Mouse (Mus musculus) left cerebral cortex, postnatal 10 days (tissue): ENCODE data around the gene Gm42517. TPM values are rescaled to one million over a fixed set of nuclear protein-coding genes. Genes with fewer than 3 reads are reported as not detected.

Experiments
- DNase-seq, 2 experiments: peaks; one replicate each; pipeline ENCODE4 v3.0.0; 2021 to 2022; ENCODE audit warnings: low spot score in 2 of 2, mixed read lengths in 1 of 2; ENCODE audit errors: extremely low spot score in 1 of 2
- intact Hi-C: fragments of 180-260 bp; cut with DNase I; formaldehyde crosslinking; loops from one replicate; pipeline ENCODE4 v1.15.1; 2025
- total RNA-seq, 2 experiments: library from RNA; stranded (reverse); gene quantifications; 2 replicates each; pipeline ENCODE4 v1.2.3; 2021

Gm42517 gene
- total RNA-seq, 2 experiments from 2014 or later = 64.6 to 67.5 TPM

DNA sequence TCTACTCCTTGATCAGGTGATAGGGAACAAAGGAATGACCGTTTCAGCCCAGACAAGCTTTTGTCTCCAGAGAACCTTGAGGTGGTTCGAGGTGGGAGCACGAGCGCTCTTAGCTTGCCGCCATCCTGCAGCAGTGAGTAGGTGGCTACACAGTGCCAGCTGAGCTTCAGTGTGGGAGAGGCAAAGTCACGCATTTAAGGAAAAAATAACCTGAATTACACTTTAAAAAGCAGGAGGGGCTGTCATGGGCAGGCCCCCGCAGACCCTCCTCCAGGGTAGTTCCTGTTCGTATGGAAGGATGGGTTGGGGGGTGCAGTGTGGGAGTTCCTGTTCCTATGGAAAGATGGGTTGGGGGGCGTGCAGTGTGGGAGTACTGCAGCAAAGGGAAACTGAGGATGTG is 8.2 kb downstream of the Gm42517 start:
- DNase-seq = no peak
- intact Hi-C loops = no loop called here

DNA sequence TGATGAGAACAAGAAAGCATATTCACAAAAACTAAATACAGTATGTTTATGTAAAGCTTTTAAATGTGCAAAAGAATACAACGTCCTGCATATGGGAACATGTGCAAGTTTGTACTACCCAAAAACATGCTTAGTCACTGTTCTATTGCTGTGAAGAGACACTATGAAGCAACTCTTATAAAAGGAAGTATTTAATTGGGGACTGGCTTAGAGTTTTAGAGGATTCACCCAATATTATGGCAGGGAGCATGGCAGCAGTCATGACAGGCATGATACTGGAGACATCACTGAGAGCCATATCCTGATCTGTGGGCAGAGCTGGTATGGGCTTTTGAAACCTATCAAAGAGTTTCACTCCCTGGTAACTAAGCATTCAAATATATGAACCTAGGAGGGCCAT is 9.9 kb downstream of the Gm42517 start:
- intact Hi-C loops = no loop called here
- no peak for DNase-seq

DNA sequence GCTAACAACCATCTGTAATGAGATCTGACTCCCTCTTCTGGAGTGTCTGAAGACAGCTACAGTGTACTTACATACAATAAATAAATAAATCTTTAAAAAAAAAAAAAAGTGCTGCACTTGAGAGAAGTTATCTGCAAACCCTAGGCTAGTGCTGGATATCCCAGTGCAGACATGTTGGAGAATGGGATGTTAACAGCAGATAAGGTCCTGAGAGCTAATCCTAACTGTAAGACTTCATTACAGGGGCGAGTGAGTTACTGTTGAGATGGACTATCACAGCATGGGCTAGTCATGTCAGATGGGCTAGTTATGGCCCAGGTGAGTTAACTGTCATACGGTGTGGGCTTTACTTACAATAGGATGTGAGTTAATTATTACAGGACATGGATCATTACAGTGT is 13.7 kb downstream of the Gm42517 start:
- no peak for DNase-seq

DNA sequence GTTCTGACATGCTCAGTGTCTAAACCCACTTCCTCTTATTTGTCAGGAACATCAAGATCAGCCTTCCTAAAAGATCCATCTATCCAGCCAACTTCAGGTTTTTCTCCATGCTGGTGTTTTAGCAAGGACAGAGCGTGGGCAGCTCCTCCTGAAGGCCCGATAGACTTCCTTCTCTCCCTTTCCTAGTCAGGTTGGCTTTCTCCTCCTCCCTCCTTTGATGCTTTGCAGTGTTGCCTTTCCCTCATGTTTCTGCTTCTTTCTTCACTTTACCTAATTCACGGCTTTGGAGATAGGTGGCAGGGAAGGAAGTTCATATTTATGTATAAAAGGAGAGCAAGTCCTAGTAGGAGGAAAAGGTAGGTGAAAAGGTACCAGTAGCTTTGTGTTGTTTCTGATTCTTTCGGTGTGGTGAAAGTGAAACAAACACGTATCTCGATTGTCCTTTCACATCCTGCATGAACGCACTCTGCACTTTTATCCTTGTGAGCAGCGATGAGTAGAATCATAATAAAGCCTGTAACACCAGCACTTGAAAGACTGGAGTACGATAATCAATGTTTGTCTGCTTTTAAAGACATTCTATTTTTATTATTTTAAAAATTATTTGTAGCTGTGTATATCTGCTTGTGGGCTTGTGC is 18.1 kb downstream of the Gm42517 start:
- intact Hi-C loops = no loop called here
- DNase-seq = no peak

More for the DNA sequence above, 13.7 kb downstream of the Gm42517 start:
- intact Hi-C loops = no loop called here

DNA sequence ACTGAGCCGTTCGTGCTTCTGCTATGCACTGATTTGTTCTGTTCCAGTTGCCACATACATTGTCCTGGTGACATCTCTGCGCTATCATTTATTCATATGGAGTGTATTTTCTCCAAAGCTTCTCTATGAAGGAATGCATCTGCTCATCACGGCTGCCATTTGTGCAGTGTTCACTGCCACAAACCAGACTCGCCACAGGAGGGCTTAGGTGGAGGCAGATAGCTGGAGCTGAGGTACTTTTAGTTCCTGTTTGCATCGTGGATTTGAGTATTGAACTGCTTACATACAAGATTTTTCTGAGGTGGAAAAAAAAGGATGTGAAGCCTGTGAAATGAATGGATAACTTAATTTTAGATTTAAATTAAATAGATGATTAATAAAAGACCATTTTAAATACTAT is 19.9 kb downstream of the Gm42517 start:
- no peak for DNase-seq
- intact Hi-C loops = no loop called here

DNA sequence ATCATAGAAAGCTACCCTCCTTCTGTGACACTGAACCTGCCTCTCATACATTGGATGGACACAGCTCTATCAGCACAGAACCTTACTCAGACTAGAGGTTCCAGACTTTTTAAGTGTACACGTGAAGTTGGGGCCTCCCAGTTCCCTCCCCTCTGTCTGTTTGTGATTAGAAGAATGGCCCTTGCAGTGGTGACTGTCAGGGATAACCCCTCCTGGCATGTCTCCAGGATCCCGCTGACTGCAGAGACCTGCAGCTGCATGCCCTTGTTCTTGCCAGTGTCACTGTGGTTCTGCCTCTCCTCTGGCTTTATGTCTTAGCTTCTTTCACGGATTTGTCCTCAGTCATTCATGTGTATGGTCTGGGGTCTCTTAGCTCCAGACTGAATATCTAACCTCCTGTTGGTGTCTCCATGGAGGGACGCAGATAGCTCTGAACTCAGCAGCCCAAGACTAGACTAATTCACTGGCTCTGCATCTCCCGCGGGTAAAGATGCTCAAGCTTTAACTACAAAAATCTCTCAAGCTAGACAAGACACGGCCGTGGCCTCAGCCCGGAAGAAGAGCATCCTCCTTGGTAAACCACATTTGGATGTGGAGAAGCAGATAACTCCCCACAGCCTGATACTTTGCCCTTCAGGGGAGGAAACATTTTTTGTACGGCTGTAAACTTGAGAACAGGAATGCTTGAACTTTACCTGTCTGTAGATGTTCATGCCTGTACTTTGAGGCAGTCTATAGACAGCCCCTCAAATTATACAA is 22.2 kb downstream of the Gm42517 start:
- intact Hi-C loops = no loop called here
- DNase-seq = no peak

DNA sequence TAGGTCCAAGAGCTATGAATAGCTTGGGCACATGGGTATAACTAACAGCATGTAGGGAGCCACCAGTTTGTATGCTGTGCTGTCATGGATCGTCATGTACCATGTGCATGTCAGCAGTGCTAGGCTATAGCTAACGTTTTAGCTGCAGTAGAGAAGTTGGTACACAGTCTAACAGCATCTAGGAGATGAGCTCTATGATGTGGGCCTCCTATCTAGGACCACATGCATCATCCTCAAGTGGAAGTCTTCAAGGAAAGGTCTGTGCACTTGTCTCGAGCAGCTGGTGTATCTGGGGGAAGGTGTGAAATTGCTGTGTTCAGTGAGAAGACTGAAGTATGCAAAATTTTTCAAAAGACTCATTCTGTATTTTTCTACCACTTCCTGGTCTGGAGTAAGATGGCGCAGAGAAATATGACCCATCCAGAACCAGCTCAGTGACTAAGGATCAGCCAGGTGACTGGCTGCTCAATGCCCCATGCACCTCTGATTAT is 24.0 kb downstream of the Gm42517 start:
- intact Hi-C loops = no loop called here
- no peak for DNase-seq

DNA sequence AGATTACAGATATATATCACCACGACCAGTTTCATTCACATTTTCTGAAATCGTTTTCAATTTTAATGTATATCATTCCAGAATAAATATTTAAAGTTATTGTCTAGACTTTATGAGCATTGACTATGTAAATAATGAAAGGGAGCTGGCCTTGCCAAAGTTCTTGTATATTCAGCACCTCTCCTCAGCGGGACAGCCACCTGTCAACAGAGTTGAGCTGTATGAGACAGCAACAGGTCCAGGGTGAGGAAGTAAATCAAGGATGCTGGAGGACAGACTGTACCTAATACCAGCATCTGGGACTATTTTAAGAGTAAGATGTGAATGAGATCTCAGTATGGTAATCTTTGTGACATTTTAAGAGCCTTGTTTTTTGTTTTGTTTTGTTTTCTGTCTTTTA is 29.7 kb downstream of the Gm42517 start:
- intact Hi-C loops = loop anchor here (10.0 kb wide), 1 partner anchor 257 kb away; no protein-coding TSS in a partner anchor

DNA sequence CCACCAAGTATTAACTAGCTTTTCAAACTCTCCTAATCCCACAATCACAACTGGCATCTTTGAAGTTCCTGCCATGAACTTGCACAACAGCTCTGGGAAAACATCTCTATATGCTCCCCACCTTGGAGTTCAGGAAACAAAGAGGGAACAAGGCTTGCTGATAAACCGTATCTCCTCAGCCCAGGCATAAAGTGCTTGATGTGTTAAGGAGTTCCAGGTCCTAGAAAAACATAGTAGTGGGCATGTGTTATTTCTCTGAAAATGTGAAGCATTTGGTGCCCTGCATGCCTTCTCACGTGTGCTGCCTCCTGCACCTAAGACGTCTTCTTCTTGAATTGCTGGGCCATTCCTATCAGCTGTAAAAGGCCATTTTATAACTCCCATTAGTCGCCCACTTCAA is 30.3 kb downstream of the Gm42517 start:
- intact Hi-C loops = loop anchor here (10.0 kb wide), 1 partner anchor 257 kb away; no protein-coding TSS in a partner anchor
- DNase-seq = no peak

More for the DNA sequence above, 29.7 kb downstream of the Gm42517 start:
- DNase-seq = no peak

DNA sequence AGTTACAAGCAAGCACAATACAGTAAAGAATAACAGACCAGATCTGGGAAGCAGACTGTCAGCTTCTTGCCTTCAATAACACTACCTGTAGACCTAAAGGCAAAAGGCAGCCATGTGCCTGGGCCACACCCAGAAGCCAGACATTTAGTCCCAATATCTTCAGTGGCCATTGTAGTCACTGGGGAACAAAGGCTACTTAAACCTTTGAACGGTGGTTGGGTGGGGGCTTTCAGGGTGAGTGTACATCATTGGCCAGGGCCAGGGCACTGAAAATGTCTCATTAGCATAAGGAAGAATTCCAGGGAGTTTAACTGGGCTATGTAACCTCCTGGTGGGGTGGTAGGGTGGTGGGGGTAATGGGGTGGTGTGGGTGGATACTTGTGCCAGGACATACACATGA is 36.7 kb downstream of the Gm42517 start:
- intact Hi-C loops = loop anchor here (10.0 kb wide), 1 partner anchor 264 kb away; no protein-coding TSS in a partner anchor
- no peak for DNase-seq

Other genes with a start within 250 kb of the Gm42517 start
- gene Tmed5, start 235.3 kb downstream of the Gm42517 start, total RNA-seq = 10 to 100 TPM; 17.2 to 20.0 TPM
- 1 to 10 TPM; 2.1 to 2.6 TPM for gene Ccdc18, start 235.0 kb downstream of the Gm42517 start, total RNA-seq
- 10 to 100 TPM; 36.9 to 37.3 TPM for gene Dr1, start 99.0 kb downstream of the Gm42517 start, total RNA-seq
- gene Pigg, start 55.3 kb downstream of the Gm42517 start, total RNA-seq = 1 to 10 TPM; 7.5 to 7.9 TPM
- not detected for gene Pde6b, start 20.5 kb upstream of the Gm42517 start, total RNA-seq
- 100 to 1,000 TPM; 252 to 262 TPM for gene Atp5k, start 66.5 kb upstream of the Gm42517 start, total RNA-seq
- under 1 TPM; 0.14 to 0.30 TPM for gene Mfsd7a, start 81.0 kb upstream of the Gm42517 start, total RNA-seq
- gene Pcgf3, start 93.3 kb upstream of the Gm42517 start, total RNA-seq = 10 to 100 TPM; 61.4 to 67.5 TPM
- gene Cplx1, start 182.1 kb upstream of the Gm42517 start, total RNA-seq = 100 to 1,000 TPM; 381 to 412 TPM